Mouse (Mus musculus) heart, adult 2 months (tissue): ENCODE data around the gene C2.

Experiments
- CTCF ChIP-seq: fragments of 200-600 bp; IDR thresholded peaks from 2 replicates; pipeline ENCODE4 v1.8.1; 2022; ENCODE audit warnings: antibody characterized with exemption, mild to moderate bottlenecking, moderate library complexity
- EP300 ChIP-seq: fragments of 200-500 bp; IDR thresholded peaks from 2 replicates; pipeline ENCODE4 v1.6.1; 2011; ENCODE audit warnings: low read depth, low read length, control low read depth; ENCODE audit not compliant: insufficient read depth

- TF ChIP-seq CTCF: no peak
- no peak for TF ChIP-seq EP300
Measured at GRCm38 (mm10) chr17:34902895-34903294, 4.8 kb upstream of the C2 start.
